Mouse (Mus musculus): ENCODE measurements around the gene Ndufb3.
"Not testable (repeated sequence)": the region's sequence is repeated elsewhere in the genome, so short reads cannot be mapped to it uniquely, and the experiment has no call there.

Gene Ndufb3

GRCm38 (mm10) chr1:58586171-58586997, at the start of gene Ndufb3, which contains the start of gene Fam126b:
TSS of gene Ndufb3 (plus strand) at chr1:58586384.
TSS of gene Fam126b (minus strand) at chr1:58586323.
- ChIA-PET CTCF (interaction anchor here in 1 of 4 experiments (1.7 kb wide), 1 partner anchor 161 kb away, joined by 5 read pairs; no protein-coding TSS in a partner anchor), POLR2A (interaction anchor here in 3 of 4 experiments (0.5 to 2.5 kb wide), 27 partner anchors 10 to 650 kb away, joined by 3 to 16 read pairs (median 3); partner anchors contain the start of genes Orc2 (in 2 of the 3), Als2 (in 1 of the 3), Bzw1 (in 1 of the 3) and Cflar (in 1 of the 3))

GRCm38 (mm10) chr1:58541386-58541785, 44.8 kb upstream of the Ndufb3 start:
- ChIA-PET CTCF (no interaction called here), POLR2A (no interaction called here)

GRCm38 (mm10) chr1:58560370-58560769, 25.8 kb upstream of the Ndufb3 start:
- POLR2A ChIA-PET = interaction anchor here in 2 of 4 experiments (0.6 to 0.9 kb wide), 2 partner anchors 10 to 138 kb away, joined by 3 to 4 read pairs; no protein-coding TSS in a partner anchor

GRCm38 (mm10) chr1:58562455-58562854, 23.7 kb upstream of the Ndufb3 start:
- CTCF ChIA-PET = interaction anchor here in 3 of 4 experiments (0.5 to 2.0 kb wide), 6 partner anchors 8 to 580 kb away, joined by 3 to 7 read pairs (median 4); no protein-coding TSS in a partner anchor
- POLR2A ChIA-PET = interaction anchor here in 1 of 4 experiments (0.6 kb wide), 1 partner anchor 76 kb away, joined by 4 read pairs; no protein-coding TSS in a partner anchor

More at GRCm38 (mm10) chr1:58560370-58560769, 25.8 kb upstream of the Ndufb3 start:
- CTCF ChIA-PET = interaction anchor here in 3 of 4 experiments (0.6 to 1.5 kb wide), 3 partner anchors 11 to 112 kb away, joined by 4 to 7 read pairs (median 6); no protein-coding TSS in a partner anchor

- CTCF ChIA-PET = interaction anchor here in 1 of 4 experiments (0.6 kb wide), 1 partner anchor 537 kb away, joined by 4 read pairs; no protein-coding TSS in a partner anchor
- POLR2A ChIA-PET = interaction anchor here in 1 of 4 experiments (1.5 kb wide), 1 partner anchor 9 kb away, joined by 3 read pairs; no protein-coding TSS in a partner anchor
Observed at GRCm38 (mm10) chr1:58564981-58565380, 21.2 kb upstream of the Ndufb3 start.

DNA sequence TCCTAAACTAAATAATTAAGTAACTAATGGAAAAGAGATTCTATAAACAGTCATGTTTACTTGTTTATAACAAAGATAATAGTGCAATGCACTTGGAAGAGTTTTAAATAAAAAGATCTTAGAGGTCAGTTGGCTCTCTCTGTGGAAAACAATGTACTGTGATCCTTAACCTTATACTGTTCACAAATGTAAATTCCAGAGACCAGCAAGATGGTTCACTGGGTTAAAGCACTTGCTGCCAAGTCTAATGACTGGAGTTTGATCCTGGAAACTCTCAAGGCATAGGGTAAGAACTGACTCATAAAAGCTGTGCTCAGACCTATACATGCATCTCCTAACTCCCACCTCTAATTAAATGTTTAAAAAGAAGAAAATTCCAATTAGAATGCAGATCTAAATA, 19.6 kb upstream of the Ndufb3 start:
- CTCF ChIA-PET = no interaction called here
- POLR2A ChIA-PET = interaction anchor here in 1 of 4 experiments (1.5 kb wide), 1 partner anchor 10 kb away, joined by 3 read pairs; no protein-coding TSS in a partner anchor

- ChIA-PET CTCF (no interaction called here), POLR2A (interaction anchor here in 2 of 4 experiments (0.8 to 1.8 kb wide), 5 partner anchors 10 to 30 kb away, joined by 3 to 5 read pairs (median 4); partner anchors contain the start of genes Fam126b (in 1 of the 2) and Ndufb3 (in 1 of the 2))
Observed at GRCm38 (mm10) chr1:58568456-58569130, 17.6 kb upstream of the Ndufb3 start.

DNA sequence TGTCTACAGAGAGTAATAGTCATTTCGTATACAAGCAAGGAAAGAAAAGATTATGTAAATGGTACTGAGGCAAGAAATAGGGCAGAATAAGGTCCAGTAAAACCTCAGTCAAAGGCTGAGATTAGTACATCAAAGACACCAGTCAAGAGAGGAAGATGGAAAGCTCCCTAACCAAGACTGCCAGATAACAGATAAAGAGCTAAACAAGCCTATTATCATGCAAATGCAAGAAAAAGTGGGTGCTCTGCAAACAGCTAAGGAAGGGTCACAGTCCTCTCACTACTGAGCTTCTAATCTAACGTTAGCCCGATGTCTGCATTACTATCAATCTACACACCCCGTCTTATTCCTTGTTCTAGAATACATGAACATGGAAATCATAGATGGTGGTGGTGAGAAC, 15.7 kb upstream of the Ndufb3 start:
- ChIA-PET CTCF (interaction anchor here (0.8 to 1.7 kb wide), 6 partner anchors 8 to 177 kb away, joined by 3 to 7 read pairs (median 4); no protein-coding TSS in a partner anchor), POLR2A (interaction anchor here in 2 of 4 experiments (0.5 to 2.4 kb wide), 11 partner anchors 8 to 391 kb away, joined by 3 to 12 read pairs (median 4); partner anchors contain the start of genes Orc2 (in 2 of the 2), Clk1 (in 1 of the 2), Fam126b (in 1 of the 2) and Ndufb3 (in 1 of the 2))

DNA sequence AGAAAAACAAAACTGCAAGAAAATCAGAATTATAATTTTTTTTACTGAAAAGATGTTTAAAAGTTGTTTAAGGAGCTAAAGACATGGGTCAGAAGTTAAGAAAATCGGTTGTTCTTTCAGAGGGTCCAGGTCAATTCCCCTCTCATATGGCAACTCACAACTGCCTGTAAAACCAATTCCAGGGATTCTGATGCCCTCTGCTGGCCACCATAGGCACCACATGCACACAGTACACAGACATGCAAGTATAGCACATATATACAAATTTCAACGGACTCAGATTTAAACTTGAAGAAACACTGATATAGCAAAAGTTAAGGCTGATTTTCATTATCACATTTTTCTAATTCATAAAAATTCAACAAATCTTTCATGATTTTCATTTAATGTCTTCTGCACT, 7.0 kb upstream of the Ndufb3 start:
- ChIA-PET POLR2A (interaction anchor here in 1 of 4 experiments (1.0 to 1.3 kb wide), 3 partner anchors 9 to 177 kb away, joined by 3 to 4 read pairs (median 4); no protein-coding TSS in a partner anchor), CTCF (interaction anchor here in 2 of 4 experiments (0.6 to 0.9 kb wide), 4 partner anchors 9 to 168 kb away, joined by 3 to 4 read pairs (median 4); no protein-coding TSS in a partner anchor)

GRCm38 (mm10) chr1:58582611-58583010, 3.6 kb upstream of the Ndufb3 start:
- POLR2A ChIA-PET = interaction anchor here in 2 of 4 experiments (0.9 to 1.5 kb wide), 4 partner anchors 12 to 78 kb away, joined by 3 to 5 read pairs (median 4); partner anchors contain the start of gene Orc2 (in 1 of the 2)
- CTCF ChIA-PET = interaction anchor here in 1 of 4 experiments (0.6 to 1.9 kb wide), 2 partner anchors 164 to 352 kb away, joined by 3 to 6 read pairs; no protein-coding TSS in a partner anchor

DNA sequence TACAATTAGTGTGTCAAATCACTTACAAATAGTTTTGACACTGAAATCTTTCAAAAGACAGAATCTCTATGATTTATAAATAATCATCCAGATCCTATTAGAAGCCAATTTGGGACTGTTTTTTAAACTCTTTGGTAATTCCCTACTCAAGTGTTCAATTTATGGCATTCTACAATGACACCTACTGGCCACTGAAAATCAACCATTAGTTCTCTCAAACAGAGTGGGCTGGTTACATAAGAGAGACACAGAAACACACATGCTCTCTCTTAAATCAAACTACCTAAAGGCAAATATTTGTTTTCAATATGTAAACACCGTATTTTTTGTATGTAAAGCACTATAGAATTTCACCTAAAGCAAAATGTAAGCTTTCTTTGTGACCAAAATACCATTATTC, 1.9 kb upstream of the Ndufb3 start:
- CTCF ChIA-PET = interaction anchor here in 1 of 4 experiments (1.9 kb wide), 1 partner anchor 163 kb away, joined by 6 read pairs; no protein-coding TSS in a partner anchor
- POLR2A ChIA-PET = interaction anchor here in 2 of 4 experiments (1.2 to 1.4 kb wide), 2 partner anchors 11 to 74 kb away, joined by 3 read pairs; no protein-coding TSS in a partner anchor

DNA sequence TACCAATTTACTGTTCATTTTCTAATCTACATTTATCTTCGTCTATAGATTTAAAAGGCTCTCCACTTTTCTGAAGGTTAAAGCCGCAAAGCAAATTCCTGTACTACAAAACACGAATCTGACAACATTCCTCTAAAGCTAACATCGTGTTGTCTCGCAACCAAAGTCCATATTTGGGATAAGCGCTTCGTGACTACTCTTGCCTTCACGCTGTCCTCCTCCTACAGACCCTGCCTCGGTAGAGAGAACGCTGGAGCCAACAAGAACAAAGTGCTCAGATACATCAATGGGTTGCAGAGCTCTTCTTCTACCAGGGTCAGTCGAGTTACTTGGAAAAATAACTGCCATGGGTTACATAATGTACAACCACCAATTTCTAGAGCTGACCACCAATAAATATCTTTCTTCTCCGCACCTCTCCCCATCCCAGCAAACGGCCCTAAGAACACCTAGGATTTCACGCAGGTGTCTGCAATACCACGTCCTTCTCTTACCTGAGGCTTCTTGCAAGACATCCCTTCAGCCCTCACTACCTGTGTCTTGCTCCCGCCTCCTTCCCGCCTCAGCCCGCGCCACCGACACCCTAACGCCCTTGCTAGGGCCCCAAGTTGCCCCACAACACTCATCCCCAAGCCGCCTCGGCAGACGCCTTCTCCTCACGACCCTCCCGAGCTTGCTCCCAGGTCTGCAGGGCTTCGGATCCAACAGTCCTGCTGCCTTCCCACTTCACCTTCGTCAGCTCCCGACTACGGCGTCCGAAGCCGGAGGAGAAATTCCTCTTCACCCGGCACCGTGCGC, 612 bp upstream of the Ndufb3 start:
- ChIA-PET CTCF (interaction anchor here in 1 of 4 experiments (1.7 kb wide), 1 partner anchor 161 kb away, joined by 5 read pairs; no protein-coding TSS in a partner anchor), POLR2A (interaction anchor here in 3 of 4 experiments (0.5 to 2.5 kb wide), 23 partner anchors 11 to 651 kb away, joined by 3 to 16 read pairs (median 3); partner anchors contain the start of genes Als2 (in 1 of the 3), Bzw1 (in 1 of the 3), Cflar (in 1 of the 3) and Clk1 (in 1 of the 3))

- CTCF ChIA-PET = no interaction called here
- POLR2A ChIA-PET = interaction anchor here in 1 of 4 experiments (2.5 kb wide), 1 partner anchor 16 kb away, joined by 12 read pairs; no protein-coding TSS in a partner anchor
Observed at GRCm38 (mm10) chr1:58587491-58587890, 1.3 kb downstream of the Ndufb3 start.

DNA sequence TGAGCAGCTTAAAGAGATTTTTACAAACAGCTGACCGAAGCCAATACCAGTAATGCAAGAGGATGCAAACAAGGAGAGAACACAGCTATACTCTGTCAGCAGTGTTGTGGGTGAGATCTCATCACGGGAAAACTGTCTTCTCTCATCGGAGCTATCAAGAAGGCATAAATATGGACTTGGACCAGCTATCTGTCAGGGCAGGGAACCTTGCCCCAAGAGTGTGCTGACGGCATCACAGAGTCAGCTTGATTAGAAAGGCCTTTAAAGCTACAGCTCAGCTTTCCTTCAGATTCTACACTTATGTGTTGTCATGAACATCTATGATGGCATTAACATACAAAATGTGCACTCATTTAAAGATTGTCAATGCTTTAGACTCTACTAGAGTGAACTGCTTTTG, 16.5 kb downstream of the Ndufb3 start:
- ChIA-PET CTCF (no interaction called here), POLR2A (interaction anchor here in 1 of 4 experiments (1.3 kb wide), 1 partner anchor 16 kb away, joined by 3 read pairs; no protein-coding TSS in a partner anchor)

GRCm38 (mm10) chr1:58603738-58604137, 17.6 kb downstream of the Ndufb3 start:
- CTCF ChIA-PET = no interaction called here
- POLR2A ChIA-PET = no interaction called here

- POLR2A ChIA-PET = interaction anchor here in 2 of 4 experiments (0.6 to 1.2 kb wide), 3 partner anchors 9 to 137 kb away, joined by 3 read pairs; no protein-coding TSS in a partner anchor
- CTCF ChIA-PET = not testable (repeated sequence)
Observed at GRCm38 (mm10) chr1:58609591-58609990, 23.4 kb downstream of the Ndufb3 start.

- ChIA-PET CTCF (no interaction called here), POLR2A (interaction anchor here in 1 of 4 experiments (1.0 to 1.2 kb wide), 2 partner anchors 10 to 137 kb away, joined by 3 read pairs; no protein-coding TSS in a partner anchor)
Observed at GRCm38 (mm10) chr1:58610166-58610565, 24.0 kb downstream of the Ndufb3 start.

Measured in embryonic stem cell, embryonic (primary cell).